Mouse (Mus musculus): ENCODE results near the gene Zfp831. TPM values are rescaled to one million over a fixed set of nuclear protein-coding genes. Genes with fewer than 3 reads are reported as not detected.

Gene Zfp831
- polyA plus RNA-seq, 1 experiment = not detected

- Histone ChIP-seq H3K4me1 (ENCODE audit: control insufficient read depth, insufficient read depth, insufficient read length, low read length) (no peaks in the 10 kb centered on the region), H3K27ac (replicated peaks; ENCODE audit: low read depth, low read length) (no peak overlapping the region), H3K4me3 (ENCODE audit: insufficient read depth, low read depth, low read length) (no peak overlapping the region)
Observed at GRCm38 (mm10) chr2:174735270-174735669, 91.9 kb downstream of the Zfp831 start.

- Histone ChIP-seq H3K4me1 (ENCODE audit: control insufficient read depth, insufficient read depth, insufficient read length, low read length) (no peaks in the 10 kb centered on the region), H3K27ac (replicated peaks; ENCODE audit: low read depth, low read length) (no peak overlapping the region), H3K4me3 (ENCODE audit: insufficient read depth, low read depth, low read length) (no peak overlapping the region)
Observed at GRCm38 (mm10) chr2:174747182-174747581, 103.8 kb downstream of the Zfp831 start.

GRCm38 (mm10) chr2:174748381-174748780 is 105.0 kb downstream of the Zfp831 start:
- Histone ChIP-seq H3K27ac (replicated peaks; ENCODE audit: low read depth, low read length) (no peak overlapping the region), H3K4me1 (ENCODE audit: control insufficient read depth, insufficient read depth, insufficient read length, low read length) (no peaks in the 10 kb centered on the region), H3K4me3 (ENCODE audit: insufficient read depth, low read depth, low read length) (no peak overlapping the region)

- Histone ChIP-seq H3K4me1 (ENCODE audit: control insufficient read depth, insufficient read depth, insufficient read length, low read length) (no peaks in the 10 kb centered on the region), H3K4me3 (ENCODE audit: insufficient read depth, low read depth, low read length) (no peak overlapping the region), H3K27ac (replicated peaks; ENCODE audit: low read depth, low read length) (no peak overlapping the region)
Observed at GRCm38 (mm10) chr2:174753197-174753596, 109.9 kb downstream of the Zfp831 start.

GRCm38 (mm10) chr2:174754231-174754630 is 110.9 kb downstream of the Zfp831 start:
- Histone ChIP-seq H3K4me1 (ENCODE audit: control insufficient read depth, insufficient read depth, insufficient read length, low read length) (no peaks in the 10 kb centered on the region), H3K4me3 (ENCODE audit: insufficient read depth, low read depth, low read length) (no peak overlapping the region), H3K27ac (replicated peaks; ENCODE audit: low read depth, low read length) (no peak overlapping the region)

GRCm38 (mm10) chr2:174759189-174759588 is 115.9 kb downstream of the Zfp831 start:
- Histone ChIP-seq H3K4me1 (ENCODE audit: control insufficient read depth, insufficient read depth, insufficient read length, low read length) (no peaks in the 10 kb centered on the region), H3K4me3 (ENCODE audit: insufficient read depth, low read depth, low read length) (no peak overlapping the region), H3K27ac (replicated peaks; ENCODE audit: low read depth, low read length) (no peak overlapping the region)

Other genes with a start within 250 kb of the Zfp831 start
- gene Nelfcd, start 227.7 kb upstream of the Zfp831 start, polyA plus RNA-seq (2012; ENCODE audit: insufficient read depth, insufficient read length, missing spikeins) = 19.5 and 27.0 TPM in 2 replicates
- gene Ctsz, start 204.5 kb upstream of the Zfp831 start, polyA plus RNA-seq (2012; ENCODE audit: insufficient read depth, insufficient read length, missing spikeins) = 155 and 162 TPM in 2 replicates
- gene Tubb1, start 192.8 kb upstream of the Zfp831 start, polyA plus RNA-seq (2012; ENCODE audit: insufficient read depth, insufficient read length, missing spikeins) = not detected in 2 replicates
- 3,468 and 3,874 TPM in 2 replicates for gene Atp5e, start 179.4 kb upstream of the Zfp831 start, polyA plus RNA-seq (2012; ENCODE audit: insufficient read depth, insufficient read length, missing spikeins)
- gene Prelid3b, start 170.5 kb upstream of the Zfp831 start, polyA plus RNA-seq (2012; ENCODE audit: insufficient read depth, insufficient read length, missing spikeins) = 263 and 265 TPM in 2 replicates
- not detected in 2 replicates for gene Edn3, start 117.1 kb downstream of the Zfp831 start, polyA plus RNA-seq (2012; ENCODE audit: insufficient read depth, insufficient read length, missing spikeins)